23 mouse cellular contexts compared by ENCODE assay signal in genomic region chr16:41179557-41179956, GRCm38 (mm10).
A peak's percentile ranks its signal among the peaks of the same experiment; 100 is the strongest.
DNase-seq lines count a peak whose midpoint lies in the region; ATAC-seq and TF ChIP-seq lines count a peak whose summit lies in the region.
"Had no signal": no experiment of that assay in that cellular context is flagged by ENCODE, and none has a peak within 500 bp of the region (broad histone marks: within the 10 kb centered on the region; RNA-seq: fewer than 3 reads in every experiment).

No protein-coding gene starts in this region.

- H3K4me2 ChIP-seq in embryonic facial prominence, embryonic 11.5 days (ENCODE audit: low read depth, low read length): no peak overlapping the region
- no peak overlapping the region for H3K4me2 ChIP-seq in midbrain, embryonic 12.5 days (replicated peaks)
- no peak overlapping the region for H3K4me2 ChIP-seq in midbrain, embryonic 15.5 days
- peak overlapping the region; percentile 8; the same call in 1 of the 2 replicates for H3K4me2 ChIP-seq in stomach, postnatal 0 days (replicated peaks; ENCODE audit: low read depth)
- H3K4me2 ChIP-seq: hindbrain, embryonic 15.5 days; midbrain, embryonic 11.5 days had no signal

- H3K4me3 ChIP-seq in embryonic facial prominence, embryonic 11.5 days (ENCODE audit: low read depth, low read length): no peak overlapping the region
- H3K4me3 ChIP-seq in embryonic facial prominence, embryonic 10.5 days: no peak overlapping the region
- H3K4me3 ChIP-seq in midbrain, embryonic 12.5 days: no peak overlapping the region
- H3K4me3 ChIP-seq in midbrain, embryonic 15.5 days: no peak overlapping the region
- no peak overlapping the region for H3K4me3 ChIP-seq in stomach, postnatal 0 days (ENCODE audit: low read depth, low read length)
- H3K4me3 ChIP-seq: heart, embryonic 10.5 days; hindbrain, embryonic 15.5 days had no signal

- H3K9me3 ChIP-seq in embryonic facial prominence, embryonic 11.5 days (replicated peaks; ENCODE audit: control insufficient read depth, low read length): no peaks in the 10 kb centered on the region
- H3K9me3 ChIP-seq in embryonic facial prominence, embryonic 10.5 days: no peaks in the 10 kb centered on the region
- H3K9me3 ChIP-seq in midbrain, embryonic 12.5 days: no peaks in the 10 kb centered on the region
- H3K9me3 ChIP-seq in midbrain, embryonic 15.5 days: no peaks in the 10 kb centered on the region
- no peaks in the 10 kb centered on the region for H3K9me3 ChIP-seq in stomach, postnatal 0 days (ENCODE audit: control insufficient read depth, low read length)
- H3K9me3 ChIP-seq: heart, embryonic 10.5 days; hindbrain, embryonic 15.5 days had no signal

- H3K27me3 ChIP-seq in embryonic facial prominence, embryonic 11.5 days (ENCODE audit: control insufficient read depth, insufficient read depth, low read length): no peaks in the 10 kb centered on the region
- no peaks in the 10 kb centered on the region for H3K27me3 ChIP-seq in embryonic facial prominence, embryonic 10.5 days (replicated peaks; ENCODE audit: low read depth, poor library complexity, severe bottlenecking)
- H3K27me3 ChIP-seq in midbrain, embryonic 12.5 days: no peaks in the 10 kb centered on the region
- no peaks in the 10 kb centered on the region for H3K27me3 ChIP-seq in midbrain, embryonic 15.5 days (replicated peaks)
- H3K27me3 ChIP-seq in stomach, postnatal 0 days (ENCODE audit: control insufficient read depth, insufficient read depth, low read length): no peaks in the 10 kb centered on the region
- H3K27me3 ChIP-seq: hindbrain, embryonic 15.5 days had no signal

- intact Hi-C loops in gastrocnemius, postnatal 14 days (cut with DNase I; ENCODE audit: low total_unique reads): no loop called here

- H3K4me1 ChIP-seq in embryonic facial prominence, embryonic 11.5 days (ENCODE audit: control insufficient read depth, insufficient read depth, low read length): no peaks in the 10 kb centered on the region
- H3K4me1 ChIP-seq in embryonic facial prominence, embryonic 10.5 days: 0 out of 2 replicates have a peak, but pooled peaks cover 4% of the 10 kb centered on the region
- peaks cover 2% of the 10 kb centered on the region; the same call in 1 of the 2 replicates for H3K4me1 ChIP-seq in midbrain, embryonic 12.5 days
- H3K4me1 ChIP-seq in midbrain, embryonic 15.5 days: 0 out of 2 replicates have a peak, but pooled peaks cover 2% of the 10 kb centered on the region
- H3K4me1 ChIP-seq in stomach, postnatal 0 days (replicated peaks; ENCODE audit: control insufficient read depth, insufficient read depth): no peaks in the 10 kb centered on the region
- H3K4me1 ChIP-seq: heart, embryonic 10.5 days; hindbrain, embryonic 15.5 days had no signal

- no peak overlapping the region for H3K9ac ChIP-seq in embryonic facial prominence, embryonic 11.5 days (replicated peaks; ENCODE audit: low read length)
- H3K9ac ChIP-seq in midbrain, embryonic 12.5 days (replicated peaks): no peak overlapping the region
- H3K9ac ChIP-seq in midbrain, embryonic 15.5 days: no peak overlapping the region
- H3K9ac ChIP-seq in stomach, postnatal 0 days (ENCODE audit: low read length): no peak overlapping the region
- H3K9ac ChIP-seq: hindbrain, embryonic 15.5 days had no signal

- H3K36me3 ChIP-seq in embryonic facial prominence, embryonic 11.5 days (replicated peaks; ENCODE audit: control insufficient read depth, insufficient read depth, low read depth, low read length): no peaks in the 10 kb centered on the region
- H3K36me3 ChIP-seq in embryonic facial prominence, embryonic 10.5 days (replicated peaks): no peaks in the 10 kb centered on the region
- no peaks in the 10 kb centered on the region for H3K36me3 ChIP-seq in midbrain, embryonic 12.5 days
- no peaks in the 10 kb centered on the region for H3K36me3 ChIP-seq in midbrain, embryonic 15.5 days (replicated peaks)
- H3K36me3 ChIP-seq in stomach, postnatal 0 days (ENCODE audit: control insufficient read depth, insufficient read depth, low read length): no peaks in the 10 kb centered on the region
- H3K36me3 ChIP-seq: G1E; heart, embryonic 10.5 days; hindbrain, embryonic 15.5 days had no signal

- no peak for TF ChIP-seq EP300 in stomach, postnatal 0 days (optimal IDR thresholded peaks at IDR 0.05)

- DNase-seq in embryonic facial prominence, embryonic 11.5 days (ENCODE audit: low spot score): peak; percentile 3
- no peak for DNase-seq in embryonic facial prominence, embryonic 10.5 days (ENCODE audit: low spot score)
- DNase-seq in layer of hippocampus, adult 18-20 months (ENCODE audit: low spot score in 2 of 2): peak; percentile 30 to 45
- no peak for DNase-seq in layer of hippocampus, postnatal 14 days (ENCODE audit: low spot score in 2 of 2)
- DNase-seq in stomach, postnatal 0 days (ENCODE audit: low spot score): no peak
- no peak for DNase-seq in gastrocnemius, postnatal 14 days
- DNase-seq: cerebellum, postnatal 14 days; gastrocnemius, postnatal 25 days; heart, postnatal 10 days; kidney, postnatal 10 days; liver; lung, adult 2 months; right cerebral cortex, postnatal 4 days; thymus, adult 18-20 months had no signal

- ATAC-seq in embryonic facial prominence, embryonic 11.5 days (replicated peaks; ENCODE audit: insufficient number of reproducible peaks, low FRiP score, low TSS enrichment, low read depth): no peak
- ATAC-seq in midbrain, embryonic 12.5 days (ENCODE audit: low FRiP score, low read depth): 0 out of 2 replicates have a peak, but pooled peaks have one; percentile 19
- no peak for ATAC-seq in midbrain, embryonic 15.5 days (replicated peaks)
- ATAC-seq in stomach, postnatal 0 days (ENCODE audit: low FRiP score, low TSS enrichment): no peak
- ATAC-seq: CD4-positive, CD25-positive, alpha-beta regulatory T cell, adult 4 months; intestine, embryonic 16.5 days had no signal

- WGBS in embryonic facial prominence, embryonic 11.5 days: 54% methylated on average over 3 of the region's 3 CpGs
- WGBS in embryonic facial prominence, embryonic 10.5 days: 65% methylated on average over 3 of the region's 3 CpGs
- WGBS in midbrain, embryonic 12.5 days: 64% methylated on average over 3 of the region's 3 CpGs
- WGBS in midbrain, embryonic 15.5 days: 55% methylated on average over 3 of the region's 3 CpGs
- WGBS in stomach, postnatal 0 days: 25% methylated on average over 3 of the region's 3 CpGs

- no peak overlapping the region for H3K27ac ChIP-seq in embryonic facial prominence, embryonic 11.5 days (replicated peaks; ENCODE audit: low read depth, low read length)
- H3K27ac ChIP-seq in embryonic facial prominence, embryonic 10.5 days (replicated peaks): no peak overlapping the region
- H3K27ac ChIP-seq in midbrain, embryonic 12.5 days (replicated peaks): no peak overlapping the region
- H3K27ac ChIP-seq in midbrain, embryonic 15.5 days: no peak overlapping the region
- no peak overlapping the region for H3K27ac ChIP-seq in stomach, postnatal 0 days (replicated peaks)
- H3K27ac ChIP-seq: heart, embryonic 10.5 days; hindbrain, embryonic 15.5 days; macrophage had no signal

- no peak for TF ChIP-seq CTCF in stomach, postnatal 0 days (IDR thresholded peaks at IDR 0.05; ENCODE audit: low read depth)

Comparison
In these comparisons a context has a peak if more than half of its experiments do, and no peak if none do; other contexts are left out.
1. DNase-seq: peak in embryonic facial prominence, embryonic 11.5 days (single experiment) and layer of hippocampus, adult 18-20 months (2 of 2); none in embryonic facial prominence, embryonic 10.5 days (single experiment), layer of hippocampus, postnatal 14 days (0 of 2), stomach, postnatal 0 days (single experiment) and gastrocnemius, postnatal 14 days (single experiment).